Mouse (Mus musculus): Measurements from ENCODE around the gene Coil. TPM values are rescaled to one million over a fixed set of nuclear protein-coding genes. Genes with fewer than 3 reads are reported as not detected.

The Coil gene
- 27.7 and 30.5 TPM in 2 replicates for polyA plus RNA-seq (2015; fragmentation: Nextera tagmentation; extraction: Ambion mirVana)

DNA sequence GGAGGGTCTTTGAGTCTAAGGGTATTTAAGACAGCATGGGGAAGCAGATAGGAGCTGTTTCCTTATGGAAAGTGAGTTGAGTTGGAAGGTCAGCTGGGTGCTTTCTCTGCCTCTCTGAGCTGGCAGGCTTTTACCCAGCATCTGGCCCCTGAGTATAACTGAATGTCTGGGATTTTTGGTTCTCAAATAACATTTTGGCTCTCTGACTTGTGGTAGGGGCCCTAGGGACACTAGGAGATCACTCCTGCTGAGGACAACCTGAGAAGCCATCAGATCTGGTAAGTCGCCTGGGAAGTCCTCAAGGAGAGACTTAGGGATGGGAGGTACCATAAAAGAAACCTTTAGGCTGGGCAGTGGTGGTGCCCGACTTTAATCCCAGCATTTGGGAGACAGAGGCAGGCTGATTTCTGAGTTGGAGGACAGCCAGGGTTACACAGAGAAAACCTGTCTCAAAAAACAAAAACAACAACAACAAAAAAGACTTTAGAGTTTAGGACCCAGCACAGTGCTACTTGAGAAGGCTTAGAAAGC lies at the start of gene Coil:
Gene Coil (plus strand): TSS at position 51 of the 531 bp plus-strand sequence.
- Histone ChIP-seq H3K4me3 (no peak within 1 kb of the TSS), H3K4me2 (replicated peaks) (no peak within 1 kb of the TSS), H3K9ac (replicated peaks) (no peak within 1 kb of the TSS), H3K9me3 (no peaks in the 10 kb centered on the region), H3K36me3 (no peaks in the 10 kb centered on the region), H3K4me1 (peaks cover 9% of the 10 kb centered on the region), H3K27ac (replicated peaks) (no peak within 1 kb of the TSS), H3K27me3 (no peaks in the 10 kb centered on the region)
- 40% methylated on average over 2 of the region's 2 CpGs for WGBS
- ATAC-seq (replicated peaks) = no peak

DNA sequence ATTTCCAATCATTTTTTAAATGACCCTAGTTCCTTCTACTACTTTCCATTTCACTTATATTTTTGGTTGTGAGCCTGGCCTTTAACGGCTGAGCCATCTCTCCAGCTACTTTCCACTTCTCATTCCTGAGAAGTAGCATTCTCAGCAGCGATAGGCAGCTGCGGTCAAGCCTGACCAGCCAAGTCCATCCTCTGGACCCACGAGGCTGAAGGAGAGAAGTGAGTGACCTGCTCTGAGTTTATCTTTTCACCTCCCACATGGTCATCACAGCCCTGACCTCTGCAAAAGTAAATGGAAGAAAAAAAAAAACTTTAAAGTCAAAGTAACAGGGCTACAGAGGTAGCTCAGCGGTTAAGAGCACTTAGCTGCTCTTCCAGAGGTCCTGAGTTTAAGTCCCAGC lies 43.5 kb upstream of the Coil start:
- Histone ChIP-seq H3K9ac (replicated peaks) (no peak overlapping the region), H3K27ac (replicated peaks) (no peak overlapping the region), H3K9me3 (no peaks in the 10 kb centered on the region), H3K27me3 (no peaks in the 10 kb centered on the region), H3K4me2 (replicated peaks) (no peak overlapping the region), H3K4me3 (no peak overlapping the region), H3K4me1 (no peaks in the 10 kb centered on the region), H3K36me3 (peaks cover 38% of the 10 kb centered on the region)
- no peak for ATAC-seq (replicated peaks)
- WGBS = 93% methylated on average over 5 of the region's 5 CpGs

DNA sequence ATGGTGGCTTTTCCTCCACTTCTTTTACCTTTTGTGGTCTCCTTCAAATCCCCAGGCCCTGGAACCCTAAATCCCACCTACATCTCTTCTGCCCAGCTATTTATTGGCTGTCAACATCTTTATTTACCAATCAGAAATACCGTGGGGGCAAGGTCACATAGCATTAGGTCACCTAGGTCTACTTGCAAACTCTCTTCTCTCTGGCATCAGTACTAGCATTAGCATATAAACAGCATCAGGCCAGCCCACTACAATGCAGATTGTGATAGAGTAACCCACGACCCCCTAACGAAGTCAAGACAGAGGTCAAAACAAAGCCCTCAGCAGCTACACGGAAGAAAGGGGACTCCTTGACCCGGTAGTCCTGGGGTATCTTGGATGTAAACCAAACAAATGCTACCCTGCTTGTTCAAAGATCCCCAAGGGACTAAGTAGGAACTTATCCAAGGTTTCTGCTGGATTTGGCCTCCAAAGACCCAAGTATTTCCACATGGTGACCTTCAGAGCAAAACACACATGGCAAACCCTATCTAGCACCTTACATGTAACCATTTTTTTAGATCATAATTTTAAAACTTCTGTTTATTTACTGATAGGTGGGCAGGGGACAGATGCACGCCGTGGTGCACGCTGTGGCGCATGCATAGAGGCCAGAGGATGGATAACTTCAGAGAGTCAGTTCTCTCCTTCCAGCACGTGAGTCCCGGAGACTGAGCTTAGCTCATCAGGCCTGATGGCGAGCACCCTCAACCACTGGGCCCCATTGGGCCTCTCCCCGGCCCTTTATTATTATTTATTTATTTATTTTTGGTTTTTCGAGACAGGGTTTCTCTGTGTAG lies 38.1 kb upstream of the Coil start:
- no peak overlapping the region for H3K4me2 ChIP-seq (replicated peaks)
- H3K4me3 ChIP-seq = no peak overlapping the region
- no peaks in the 10 kb centered on the region for H3K27me3 ChIP-seq
- no peaks in the 10 kb centered on the region for H3K4me1 ChIP-seq
- H3K9me3 ChIP-seq = no peaks in the 10 kb centered on the region
- no peak overlapping the region for H3K27ac ChIP-seq (replicated peaks)
- ATAC-seq (replicated peaks) = no peak
- 76% methylated on average over 14 of the region's 14 CpGs for WGBS
- no peak overlapping the region for H3K9ac ChIP-seq (replicated peaks)
- peaks cover 36% of the 10 kb centered on the region for H3K36me3 ChIP-seq

DNA sequence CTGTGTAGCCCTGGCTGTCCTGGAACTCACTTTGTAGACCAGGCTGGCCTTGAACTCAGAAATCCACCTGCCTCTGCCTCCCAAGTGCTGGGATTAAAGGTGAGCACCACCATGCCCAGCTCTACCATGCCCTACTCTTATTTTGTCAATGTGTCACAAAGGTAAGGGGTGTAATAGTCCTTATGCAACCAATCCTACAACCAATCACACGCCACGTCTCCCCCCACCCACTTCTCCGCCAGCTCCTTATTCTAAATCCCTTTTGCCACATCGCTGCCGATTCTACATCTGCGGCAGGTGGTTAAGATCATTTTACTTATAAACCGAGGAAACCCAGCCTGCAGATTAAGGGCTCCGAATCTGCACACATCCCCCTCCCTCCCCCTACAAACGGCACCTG lies 37.0 kb upstream of the Coil start:
- Histone ChIP-seq H3K36me3 (peaks cover 27% of the 10 kb centered on the region), H3K4me2 (replicated peaks) (no peak overlapping the region), H3K4me1 (no peaks in the 10 kb centered on the region), H3K27ac (replicated peaks) (no peak overlapping the region), H3K9me3 (no peaks in the 10 kb centered on the region), H3K9ac (replicated peaks) (no peak overlapping the region), H3K27me3 (no peaks in the 10 kb centered on the region), H3K4me3 (no peak overlapping the region)
- WGBS = 90% methylated on average over 9 of the region's 9 CpGs
- ATAC-seq (replicated peaks) = no peak

DNA sequence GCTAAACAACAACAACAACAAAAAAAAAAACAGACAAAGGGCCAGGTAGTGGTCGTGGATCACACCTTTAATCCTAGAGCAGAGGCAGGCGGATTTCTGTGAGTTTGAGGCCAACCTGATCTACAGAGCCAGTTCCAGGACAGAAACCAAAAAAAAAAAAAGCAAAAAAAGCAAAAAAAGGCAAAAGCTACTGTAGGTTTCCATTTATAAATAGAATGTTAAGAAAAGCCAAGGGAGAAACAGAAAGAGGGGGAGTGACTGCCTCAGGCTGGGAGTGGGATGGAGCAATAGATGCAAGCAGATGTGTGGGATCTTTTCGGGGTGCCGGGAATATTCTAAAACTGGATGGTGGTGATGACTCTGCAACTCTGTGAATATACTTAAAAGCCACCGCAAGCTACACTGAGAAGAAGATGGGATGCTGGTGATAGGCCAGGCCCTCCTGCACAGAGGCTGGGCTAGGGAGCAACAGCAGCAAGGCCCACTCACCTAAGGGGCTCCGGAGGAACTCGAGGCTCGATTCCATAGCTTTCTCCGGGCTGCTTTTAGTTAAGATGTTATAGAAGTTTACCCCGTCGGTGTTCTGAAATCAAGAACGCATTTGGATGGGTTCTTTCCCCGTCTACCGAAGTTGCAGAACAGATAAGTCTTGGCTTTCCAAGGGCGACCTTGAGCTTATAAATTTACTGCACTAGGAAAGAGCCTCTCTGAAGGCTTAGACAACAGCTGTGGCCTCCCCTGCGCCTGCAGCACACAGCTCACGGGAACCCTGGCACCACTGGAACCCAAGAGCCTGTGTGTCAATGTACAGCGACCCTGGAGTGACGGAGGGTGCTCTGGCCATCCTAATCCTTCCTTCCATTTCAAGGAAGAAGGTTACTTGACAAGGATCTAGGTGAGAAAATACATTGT lies 35.7 kb upstream of the Coil start:
- no peak for ATAC-seq (replicated peaks)
- H3K4me2 ChIP-seq (replicated peaks) = no peak overlapping the region
- H3K4me3 ChIP-seq = no peak overlapping the region
- H3K4me1 ChIP-seq = no peaks in the 10 kb centered on the region
- no peaks in the 10 kb centered on the region for H3K9me3 ChIP-seq
- 94% methylated on average over 19 of the region's 19 CpGs for WGBS
- no peak overlapping the region for H3K9ac ChIP-seq (replicated peaks)
- H3K27me3 ChIP-seq = no peaks in the 10 kb centered on the region
- no peak overlapping the region for H3K27ac ChIP-seq (replicated peaks)
- H3K36me3 ChIP-seq = peaks cover 20% of the 10 kb centered on the region

DNA sequence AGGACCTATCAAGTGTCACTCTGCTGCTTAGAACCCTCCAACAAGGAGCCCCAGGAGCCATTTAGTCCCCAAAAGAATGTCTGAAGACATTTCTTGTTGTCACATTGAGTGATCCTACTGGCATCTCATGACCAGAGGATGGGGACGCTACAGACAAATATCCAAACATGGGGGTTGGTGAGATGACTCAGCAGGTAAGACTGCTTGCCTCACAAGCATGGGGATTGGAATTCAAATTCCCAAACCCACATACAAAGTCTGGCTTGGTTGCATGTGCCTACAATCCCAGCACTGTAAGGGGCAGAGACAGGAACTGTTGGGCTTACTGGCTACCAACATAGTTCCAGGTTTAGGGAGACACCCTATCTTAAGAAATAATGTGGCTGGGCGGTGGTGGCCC lies 32.2 kb upstream of the Coil start:
- Histone ChIP-seq H3K9ac (replicated peaks) (no peak overlapping the region), H3K36me3 (peaks cover 19% of the 10 kb centered on the region), H3K4me3 (no peak overlapping the region), H3K27me3 (no peaks in the 10 kb centered on the region), H3K4me2 (replicated peaks) (no peak overlapping the region), H3K27ac (replicated peaks) (no peak overlapping the region), H3K4me1 (no peaks in the 10 kb centered on the region), H3K9me3 (no peaks in the 10 kb centered on the region)
- ATAC-seq (replicated peaks) = no peak
- WGBS = 96% methylated on average over 2 of the region's 2 CpGs

DNA sequence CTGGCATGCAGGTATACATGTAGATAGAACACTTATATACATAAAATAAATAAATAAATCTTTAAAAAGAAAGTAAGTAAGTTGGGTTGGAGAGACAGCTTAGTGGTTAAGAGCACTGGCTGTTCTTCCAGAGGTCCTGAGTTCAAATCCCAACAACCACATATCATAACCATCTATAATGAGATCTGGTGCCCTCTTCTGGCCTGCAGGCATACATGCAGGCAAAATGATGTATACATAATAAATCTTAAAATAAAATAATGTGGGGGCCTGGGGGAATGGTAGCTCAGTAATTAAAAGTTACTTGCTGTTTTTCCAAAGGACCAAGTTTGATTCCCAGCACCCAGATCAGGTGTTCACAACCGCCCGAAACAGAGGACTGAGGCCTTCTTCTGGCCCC lies 31.3 kb upstream of the Coil start:
- 98% methylated on average over 2 of the region's 2 CpGs for WGBS
- H3K9ac ChIP-seq (replicated peaks) = no peak overlapping the region
- H3K36me3 ChIP-seq = peaks cover 15% of the 10 kb centered on the region
- H3K9me3 ChIP-seq = no peaks in the 10 kb centered on the region
- no peak overlapping the region for H3K4me3 ChIP-seq
- ATAC-seq (replicated peaks) = no peak
- no peaks in the 10 kb centered on the region for H3K27me3 ChIP-seq
- H3K4me2 ChIP-seq (replicated peaks) = no peak overlapping the region
- H3K4me1 ChIP-seq = no peaks in the 10 kb centered on the region
- H3K27ac ChIP-seq (replicated peaks) = no peak overlapping the region

DNA sequence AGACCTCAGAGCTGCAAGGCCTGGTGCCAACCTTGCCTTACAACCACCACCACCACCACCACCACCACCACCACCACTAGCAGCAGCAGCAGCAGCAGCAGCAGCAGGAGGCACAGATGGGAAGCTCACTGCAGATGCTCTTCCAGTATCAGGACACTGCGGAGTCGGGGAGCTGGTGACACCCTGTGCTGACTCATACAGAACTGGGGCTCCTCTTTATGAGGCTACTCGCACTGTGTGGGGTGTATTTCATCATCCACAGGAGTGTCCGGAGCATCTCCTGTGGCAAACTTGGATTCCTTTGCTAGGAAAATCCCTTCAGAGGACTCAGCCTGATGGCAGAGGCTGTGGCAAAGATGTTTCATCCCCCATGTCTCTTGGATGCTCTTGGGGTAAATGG lies 30.4 kb upstream of the Coil start:
- Histone ChIP-seq H3K9me3 (no peaks in the 10 kb centered on the region), H3K4me1 (no peaks in the 10 kb centered on the region), H3K4me3 (no peak overlapping the region), H3K4me2 (replicated peaks) (no peak overlapping the region), H3K9ac (replicated peaks) (no peak overlapping the region), H3K36me3 (peaks cover 18% of the 10 kb centered on the region), H3K27ac (replicated peaks) (no peak overlapping the region), H3K27me3 (no peaks in the 10 kb centered on the region)
- ATAC-seq (replicated peaks) = no peak
- WGBS = 91% methylated on average over 4 of the region's 4 CpGs

DNA sequence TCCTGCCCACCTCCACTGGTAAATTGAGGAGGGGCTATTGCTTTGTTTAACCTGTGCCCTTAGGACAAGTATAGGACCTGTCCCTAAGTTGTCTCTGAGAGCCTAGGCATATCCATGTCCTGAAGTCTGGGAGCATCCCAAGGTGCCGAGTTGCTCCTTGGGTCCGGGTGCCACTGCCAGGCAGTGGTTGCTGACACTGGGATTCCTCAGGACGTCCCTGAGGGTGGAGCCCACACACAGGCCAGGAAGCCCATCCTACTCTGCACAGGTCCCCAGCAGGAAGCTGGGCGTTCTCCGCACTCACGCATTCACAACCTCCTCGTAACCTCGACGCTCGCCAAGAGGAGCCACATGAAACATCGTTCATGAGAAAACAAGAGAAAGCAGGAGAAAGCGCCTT lies 28.6 kb upstream of the Coil start:
- Histone ChIP-seq H3K27me3 (no peaks in the 10 kb centered on the region), H3K4me2 (replicated peaks) (no peak overlapping the region), H3K9me3 (no peaks in the 10 kb centered on the region), H3K9ac (replicated peaks) (no peak overlapping the region), H3K27ac (replicated peaks) (no peak overlapping the region), H3K4me1 (no peaks in the 10 kb centered on the region), H3K36me3 (peaks cover 18% of the 10 kb centered on the region), H3K4me3 (no peak overlapping the region)
- ATAC-seq (replicated peaks) = no peak
- WGBS = 85% methylated on average over 12 of the region's 12 CpGs

DNA sequence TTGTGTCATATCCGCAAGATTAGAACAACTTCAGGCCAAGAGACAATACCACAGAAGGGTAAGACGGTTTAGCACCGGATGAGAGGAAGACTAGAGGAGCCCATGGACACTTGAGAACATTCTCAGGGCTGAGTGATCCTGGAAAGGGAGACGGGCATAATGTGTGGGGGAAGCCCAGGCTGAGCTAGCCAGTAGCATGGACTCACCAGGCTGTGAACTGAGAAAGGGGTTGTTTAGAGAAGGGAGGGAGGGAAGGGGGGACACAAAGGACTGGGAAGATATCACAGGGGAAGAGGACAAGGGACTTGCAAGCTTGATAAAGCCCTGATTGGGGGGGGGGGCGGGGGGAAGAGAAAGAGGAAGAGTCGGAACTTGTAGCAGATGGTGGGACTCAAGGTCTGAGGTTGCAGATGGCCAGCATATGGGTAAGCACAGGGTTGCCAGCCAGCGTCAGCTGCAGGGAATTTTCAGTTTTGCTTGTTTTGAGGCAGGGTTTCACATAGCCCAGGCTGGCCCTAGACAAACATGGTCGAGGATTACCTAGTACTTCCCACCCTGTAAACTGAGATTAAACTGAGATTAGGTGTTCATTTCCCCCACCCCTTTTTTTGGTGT lies 24.0 kb upstream of the Coil start:
- Histone ChIP-seq H3K4me2 (replicated peaks) (no peak overlapping the region), H3K4me3 (no peak overlapping the region)

DNA sequence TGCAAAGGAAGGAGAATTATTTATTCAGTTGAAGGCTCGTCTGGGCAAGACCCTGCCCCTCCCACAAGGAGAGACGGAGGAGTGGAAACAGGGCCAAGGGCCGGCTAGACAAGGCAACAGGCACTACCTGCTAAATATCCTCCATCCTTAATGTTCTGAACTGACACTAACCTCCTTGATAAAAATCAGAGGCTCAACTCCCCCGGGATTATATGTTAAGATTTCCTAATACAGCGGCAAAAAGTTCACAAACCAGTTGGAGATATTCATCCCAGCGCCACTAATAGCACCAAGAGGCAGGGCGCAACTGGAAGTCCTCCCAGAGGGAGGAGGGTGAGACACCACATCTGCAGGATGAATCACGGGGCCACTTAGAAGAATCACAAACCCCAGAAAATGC lies 21.2 kb upstream of the Coil start:
- Histone ChIP-seq H3K4me2 (replicated peaks) (no peak overlapping the region), H3K9ac (replicated peaks) (no peak overlapping the region), H3K36me3 (peaks cover 10% of the 10 kb centered on the region; the same call in 1 of the 2 replicates), H3K27me3 (no peaks in the 10 kb centered on the region), H3K4me3 (no peak overlapping the region), H3K4me1 (peaks cover 10% of the 10 kb centered on the region), H3K9me3 (no peaks in the 10 kb centered on the region), H3K27ac (replicated peaks) (no peak overlapping the region)
- ATAC-seq (replicated peaks) = no peak
- 79% methylated on average over 8 of the region's 8 CpGs for WGBS

More for the DNA sequence above, 24.0 kb upstream of the Coil start:
- 78% methylated on average over 7 of the region's 8 CpGs for WGBS
- Histone ChIP-seq H3K9ac (replicated peaks) (no peak overlapping the region), H3K4me1 (no peaks in the 10 kb centered on the region), H3K9me3 (no peaks in the 10 kb centered on the region), H3K36me3 (peaks cover 17% of the 10 kb centered on the region), H3K27me3 (no peaks in the 10 kb centered on the region), H3K27ac (replicated peaks) (no peak overlapping the region)
- ATAC-seq (replicated peaks) = no peak

Data from forebrain, embryonic 15.5 days (tissue).